Mouse (Mus musculus) spleen, adult 2 months (tissue): ENCODE results near the gene Mroh9.

Experiments
- CTCF ChIP-seq: fragments of 200-500 bp; IDR thresholded peaks from 2 replicates; pipeline ENCODE4 v1.5.1; 2011; ENCODE audit warnings: mild to moderate bottlenecking, inconsistent platforms; ENCODE audit not compliant: insufficient read depth, insufficient read length, insufficient replicate concordance; ENCODE audit errors: extremely low read depth
- POLR2A ChIP-seq: fragments of 200-500 bp; IDR thresholded peaks from 2 replicates; pipeline ENCODE4 v1.6.1; 2011; ENCODE audit warnings: low read depth, low read length, inconsistent platforms

DNA sequence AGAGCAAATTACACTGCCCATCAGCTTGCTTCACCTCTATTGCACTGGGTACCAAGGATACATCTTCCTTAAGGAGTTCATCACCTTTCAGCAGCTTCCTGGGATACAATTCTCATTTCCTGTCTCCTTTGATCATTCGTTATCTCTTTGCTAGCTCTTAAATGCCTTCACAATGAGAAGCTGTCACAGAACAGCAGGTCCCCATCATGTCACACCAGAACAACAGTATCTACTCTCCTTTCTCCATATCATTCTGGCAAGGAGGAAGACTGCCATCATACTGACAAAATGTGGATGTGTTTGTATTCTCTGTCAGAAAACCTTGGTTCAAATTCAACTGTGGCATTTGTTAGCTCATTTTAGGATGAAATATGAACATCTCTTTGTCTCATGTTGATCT is 19.5 kb upstream of the Mroh9 start:
- TF ChIP-seq POLR2A: no peak
- TF ChIP-seq CTCF: no peak
